Mouse (Mus musculus): ENCODE measurements around the gene Cdh13. TPM values are rescaled to one million over a fixed set of nuclear protein-coding genes. Genes with fewer than 3 reads are reported as not detected.

The Cdh13 gene
- total RNA-seq, 4 experiments from 2014 or later: 81.0 to 97.1 (median 86.4) TPM

DNA sequence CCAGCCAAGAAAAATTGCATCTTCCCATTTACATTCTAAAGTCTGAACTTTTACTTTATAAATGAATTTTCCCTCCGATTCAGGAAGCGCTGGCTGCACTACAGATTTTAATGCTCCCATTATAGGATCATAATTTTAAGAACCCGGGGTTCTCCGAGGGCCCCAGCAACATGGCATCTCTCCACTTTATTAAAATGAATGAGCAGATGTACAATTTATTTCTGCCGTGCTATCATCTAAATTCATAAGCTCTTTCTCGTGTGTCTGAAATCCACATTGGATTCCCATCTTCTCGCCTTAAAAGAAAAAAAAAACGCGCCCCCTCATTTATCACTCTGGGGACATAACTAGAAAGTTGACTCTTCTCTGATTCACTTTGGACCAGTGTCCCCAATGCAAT, 925.0 kb downstream of the Cdh13 start:
- no peak for DNase-seq (ENCODE audit: low spot score in 2 of 2)

DNA sequence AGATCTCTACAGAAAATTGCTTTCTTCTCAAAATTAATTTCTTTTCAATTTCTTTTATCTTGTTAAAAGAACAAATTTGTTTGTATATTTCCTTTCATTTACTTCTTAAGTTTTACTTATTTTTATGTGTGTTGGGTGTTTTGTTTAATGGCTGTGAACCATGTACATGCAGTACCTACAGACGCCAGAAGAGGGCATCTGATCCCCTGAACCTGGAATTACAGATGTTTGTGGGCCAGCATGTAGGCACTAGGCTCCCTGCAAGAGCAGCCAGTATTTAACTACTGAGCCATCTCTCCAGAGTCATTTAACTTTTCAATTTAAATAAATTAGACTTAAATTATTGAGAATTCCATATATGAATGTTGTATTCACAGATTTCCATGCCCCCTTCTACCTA, 941.0 kb downstream of the Cdh13 start:
- DNase-seq (ENCODE audit: low spot score in 2 of 2): no peak

- no peak for DNase-seq (ENCODE audit: low spot score in 2 of 2)
Observed at GRCm38 (mm10) chr8:119245181-119245580, 961.6 kb downstream of the Cdh13 start.

DNA sequence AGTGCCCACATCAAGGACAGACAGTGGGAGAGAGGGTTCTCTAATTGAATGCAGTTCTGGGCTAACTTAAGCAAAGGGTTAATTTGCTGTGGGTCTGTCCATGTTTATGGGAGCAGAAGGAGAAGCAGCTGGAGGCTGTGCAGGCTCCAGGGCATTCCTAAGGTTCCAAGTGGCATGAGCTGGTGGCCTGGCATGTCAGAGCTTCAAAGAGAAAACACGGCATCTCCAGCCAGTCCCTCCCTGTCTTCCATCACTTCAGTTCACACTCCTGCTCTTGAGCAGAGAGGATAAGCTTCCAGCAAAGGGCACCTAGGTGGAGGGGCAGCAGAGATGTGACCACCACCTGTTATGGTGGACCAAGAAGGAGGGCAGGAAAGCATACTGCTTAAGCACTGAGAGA, 962.1 kb downstream of the Cdh13 start:
- DNase-seq (ENCODE audit: low spot score in 2 of 2): no peak

GRCm38 (mm10) chr8:119254358-119254757, 970.8 kb downstream of the Cdh13 start:
- DNase-seq (ENCODE audit: low spot score in 2 of 2): no peak

DNA sequence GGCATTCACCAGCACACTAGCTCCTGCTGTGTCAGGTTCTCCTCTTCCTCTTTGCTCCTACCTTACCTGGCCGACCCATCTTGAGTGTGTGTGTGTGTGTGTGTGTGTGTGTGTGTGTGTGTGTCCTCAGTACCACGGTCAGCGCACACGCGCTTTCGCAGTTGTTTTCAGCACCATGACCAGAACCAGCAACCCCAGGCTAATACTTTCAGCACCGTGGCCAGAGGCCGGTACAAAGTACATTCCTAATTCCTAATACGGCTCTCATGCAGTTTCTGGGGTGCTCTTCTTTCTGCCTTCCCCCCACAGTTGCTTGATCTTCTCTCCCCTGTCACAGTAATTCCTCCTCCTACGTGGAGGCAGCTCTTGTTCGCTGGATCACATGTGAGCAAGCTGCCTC, 975.1 kb downstream of the Cdh13 start:
- DNase-seq (ENCODE audit: low spot score in 2 of 2): no peak

- DNase-seq (ENCODE audit: low spot score in 2 of 2): no peak
Observed at GRCm38 (mm10) chr8:119263750-119264149, 980.2 kb downstream of the Cdh13 start.

DNA sequence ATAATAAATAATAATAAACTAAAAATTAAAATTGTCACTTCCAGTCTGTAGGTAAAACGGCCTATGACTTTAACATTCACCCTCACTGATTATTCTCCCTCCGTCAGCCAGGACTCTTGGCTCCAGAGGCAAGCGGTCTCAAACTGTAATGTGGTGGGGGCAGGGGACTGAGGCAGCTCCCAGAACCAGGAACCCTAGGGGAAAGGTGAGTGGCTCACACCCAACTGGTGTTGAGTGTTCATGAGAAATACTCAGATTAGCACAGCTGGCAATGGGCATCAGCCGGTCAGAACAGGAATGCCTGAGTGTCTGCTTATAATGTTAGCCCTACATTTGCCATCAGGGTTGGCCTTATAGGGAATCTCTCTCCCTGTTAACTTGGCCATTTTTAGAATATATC, 982.8 kb downstream of the Cdh13 start:
- no peak for DNase-seq (ENCODE audit: low spot score in 2 of 2)

DNA sequence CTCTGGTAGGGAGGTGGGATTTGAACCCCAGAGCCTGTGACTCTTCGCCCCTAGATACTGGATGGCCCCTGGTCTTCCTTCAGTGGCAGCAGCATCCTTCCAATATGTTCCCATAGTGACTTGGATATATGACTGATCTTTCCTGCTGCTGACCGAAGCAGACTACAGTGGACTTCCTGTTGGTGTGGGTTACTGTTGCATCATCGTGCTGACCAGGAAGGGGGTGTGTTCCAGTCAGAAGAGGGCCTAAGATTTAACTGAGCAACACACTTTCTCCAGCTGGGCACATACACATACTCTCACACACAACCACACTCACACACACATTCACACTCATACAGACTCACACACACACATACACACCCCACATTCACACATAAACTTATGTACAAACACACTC, 986.0 kb downstream of the Cdh13 start:
- no peak for DNase-seq (ENCODE audit: low spot score in 2 of 2)

GRCm38 (mm10) chr8:119270371-119270770, 986.8 kb downstream of the Cdh13 start:
- DNase-seq (ENCODE audit: low spot score in 2 of 2): no peak

- DNase-seq (ENCODE audit: low spot score in 2 of 2): no peak
Observed at GRCm38 (mm10) chr8:119272891-119273290, 989.4 kb downstream of the Cdh13 start.

DNA sequence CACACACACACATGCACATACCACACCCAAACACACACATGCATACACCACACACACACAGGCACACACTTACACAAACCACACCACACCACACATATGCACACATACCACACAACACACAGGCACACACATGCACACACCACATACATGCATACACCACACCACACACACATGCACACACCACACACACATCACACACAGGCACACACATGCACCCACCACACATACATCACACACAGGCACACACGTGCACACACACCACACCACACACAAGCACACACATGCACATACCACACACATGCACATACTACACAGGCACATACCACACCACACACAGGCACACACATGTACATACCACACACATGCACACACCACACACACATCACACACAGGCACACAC, 991.9 kb downstream of the Cdh13 start:
- DNase-seq (ENCODE audit: low spot score in 2 of 2): no peak

- no peak for DNase-seq (ENCODE audit: low spot score in 2 of 2)
Observed at GRCm38 (mm10) chr8:119277047-119277451, 993.5 kb downstream of the Cdh13 start.

DNA sequence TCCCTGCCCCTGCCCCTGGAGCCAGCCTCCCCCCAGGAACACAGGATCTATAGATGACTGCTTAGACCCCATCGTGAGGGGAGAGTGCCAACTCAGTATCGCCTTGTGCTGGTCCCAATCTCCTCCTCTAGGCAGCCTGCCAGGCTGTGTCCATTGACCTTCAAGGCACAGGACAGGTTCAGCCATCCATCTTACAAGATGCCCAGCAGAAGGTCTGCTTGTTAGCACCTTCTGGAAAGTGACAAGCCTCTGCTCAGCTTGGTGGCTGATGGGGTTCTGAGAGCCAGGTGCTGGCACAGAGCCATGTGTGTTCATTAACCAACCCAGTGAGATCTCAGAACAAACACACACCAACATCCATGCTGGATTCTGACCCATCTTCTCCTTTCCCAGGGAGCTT, 998.2 kb downstream of the Cdh13 start:
- no peak for DNase-seq (ENCODE audit: low spot score in 2 of 2)

- no peak for DNase-seq (ENCODE audit: low spot score in 2 of 2)
Observed at GRCm38 (mm10) chr8:119284516-119284915, 1001.0 kb downstream of the Cdh13 start.

DNA sequence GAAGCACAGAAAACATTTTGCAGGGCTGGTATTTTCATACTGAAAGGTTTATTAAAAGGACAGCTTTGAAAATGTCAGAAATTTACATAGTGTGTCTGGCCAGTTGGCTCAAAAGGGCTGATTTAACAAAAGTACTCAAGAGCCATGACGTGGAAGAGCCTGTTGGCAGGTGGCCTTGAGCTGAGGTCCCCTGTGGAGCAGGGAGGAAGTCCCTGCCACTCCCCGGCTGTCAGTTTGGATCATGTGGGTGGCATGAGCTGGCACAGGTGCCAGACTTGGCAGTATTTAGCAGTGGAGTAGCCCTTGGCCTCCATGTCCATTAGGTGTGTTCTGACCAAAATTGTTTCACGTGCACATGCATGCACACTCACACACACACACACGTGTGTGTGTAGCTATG, 1001.4 kb downstream of the Cdh13 start:
- DNase-seq (ENCODE audit: low spot score in 2 of 2): no peak

- DNase-seq (ENCODE audit: low spot score in 2 of 2): no peak
Observed at GRCm38 (mm10) chr8:119295477-119295876, 1011.9 kb downstream of the Cdh13 start.

DNA sequence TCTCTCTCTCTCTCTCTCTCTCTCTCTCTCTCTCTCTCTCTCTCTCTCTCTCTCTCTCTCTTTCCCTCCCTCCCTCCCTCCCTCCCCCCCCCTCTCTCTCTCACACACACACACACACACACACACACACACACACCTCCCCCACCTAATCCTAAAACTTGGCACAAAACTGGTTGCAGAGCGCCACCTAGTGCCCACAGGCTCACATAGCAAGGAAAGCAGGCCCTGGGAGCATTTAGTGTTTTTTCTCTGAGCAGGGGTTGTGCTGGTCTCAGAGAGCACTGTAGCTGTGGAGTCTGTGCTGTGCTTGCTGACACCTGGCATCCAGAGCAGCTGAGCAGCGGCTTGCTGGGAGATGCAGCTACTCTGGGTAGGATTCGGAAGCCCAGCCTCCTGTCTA, 1014.2 kb downstream of the Cdh13 start:
- DNase-seq (ENCODE audit: low spot score in 2 of 2): peak in 1 of 2 experiments; percentile 30

DNA sequence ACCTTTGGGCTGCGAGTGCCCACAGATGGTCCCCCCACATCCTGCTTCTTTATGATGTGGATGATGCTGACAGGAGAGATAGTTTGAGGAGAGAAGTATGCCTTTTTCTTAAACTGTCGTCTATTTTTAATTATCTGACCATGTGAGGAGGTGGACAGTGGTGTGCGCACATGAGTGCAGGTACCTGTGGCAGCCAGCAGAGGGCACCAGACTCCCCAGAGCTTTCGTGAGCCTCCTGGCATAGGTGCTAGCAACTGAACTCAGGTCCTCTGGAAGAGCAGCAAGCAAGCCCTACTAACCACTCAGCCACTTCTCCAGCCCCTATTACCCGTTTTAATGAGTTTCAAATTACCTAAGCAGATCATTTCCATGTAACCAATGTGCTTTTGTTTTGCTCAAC, 1016.8 kb downstream of the Cdh13 start:
- DNase-seq (ENCODE audit: low spot score in 2 of 2): no peak

- peak in 1 of 2 experiments; percentile 31 for DNase-seq (ENCODE audit: low spot score in 2 of 2)
Observed at GRCm38 (mm10) chr8:119304196-119304595, 1020.7 kb downstream of the Cdh13 start.

DNA sequence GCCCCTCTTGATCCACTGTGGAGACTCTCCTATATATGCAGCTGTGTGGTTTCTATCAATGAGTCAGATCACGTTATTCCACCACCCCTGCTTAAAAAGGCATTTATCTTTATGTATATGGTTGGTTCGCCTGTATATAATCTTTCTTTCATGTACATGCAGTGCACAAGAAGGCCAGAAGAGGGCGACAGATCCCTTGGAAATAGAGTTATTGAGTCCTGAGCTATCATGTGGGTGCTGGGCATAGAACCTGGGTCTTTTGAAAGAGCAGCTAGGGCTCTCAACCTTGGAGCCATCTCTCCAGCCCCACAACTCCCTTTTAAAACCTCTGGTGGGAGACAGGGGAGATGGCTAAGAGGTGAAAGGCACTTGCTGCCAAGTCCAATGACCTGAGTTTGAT, 1027.9 kb downstream of the Cdh13 start:
- DNase-seq (ENCODE audit: low spot score in 2 of 2): no peak

DNA sequence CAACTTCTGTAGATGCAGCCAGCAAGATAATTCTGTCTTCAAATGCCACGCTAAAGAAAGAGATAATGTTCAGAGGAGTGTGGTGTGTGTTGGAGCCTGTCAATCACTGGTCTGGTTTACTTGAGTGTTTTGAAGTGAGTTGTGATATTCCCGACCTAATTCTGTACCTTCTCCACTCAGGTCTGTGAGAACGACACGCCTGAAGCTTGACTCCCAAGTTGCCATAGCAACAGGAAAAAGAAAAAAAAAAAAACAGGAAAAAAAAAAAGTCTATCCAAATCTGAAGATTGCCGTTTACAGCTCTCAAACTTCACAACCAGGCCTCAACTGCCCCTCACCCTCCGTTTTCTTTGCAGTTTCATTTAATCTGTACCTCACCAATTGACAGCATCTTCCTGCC, 1039.7 kb downstream of the Cdh13 start:
- DNase-seq (ENCODE audit: low spot score in 2 of 2): no peak

DNA sequence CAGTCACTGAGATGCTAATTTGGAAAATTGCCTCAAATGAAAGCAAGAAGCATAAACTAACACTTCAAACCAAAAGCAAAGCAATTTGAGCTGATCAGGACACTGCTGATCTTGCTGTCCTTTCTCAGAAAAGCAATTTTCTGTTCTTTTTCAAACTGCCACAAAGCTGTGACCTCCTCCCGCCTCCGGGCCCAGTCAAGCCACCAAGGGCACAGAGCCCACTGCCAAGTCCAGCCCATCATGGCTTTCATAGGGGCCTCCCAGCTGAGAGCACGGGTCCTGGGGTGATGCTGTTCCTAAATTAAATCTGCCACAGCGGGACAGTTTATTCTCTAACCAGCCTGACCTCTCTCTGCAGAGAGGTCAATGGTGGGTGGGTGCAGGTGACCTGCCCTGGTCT, 1056.0 kb downstream of the Cdh13 start:
- no peak for DNase-seq (ENCODE audit: low spot score in 2 of 2)

DNA sequence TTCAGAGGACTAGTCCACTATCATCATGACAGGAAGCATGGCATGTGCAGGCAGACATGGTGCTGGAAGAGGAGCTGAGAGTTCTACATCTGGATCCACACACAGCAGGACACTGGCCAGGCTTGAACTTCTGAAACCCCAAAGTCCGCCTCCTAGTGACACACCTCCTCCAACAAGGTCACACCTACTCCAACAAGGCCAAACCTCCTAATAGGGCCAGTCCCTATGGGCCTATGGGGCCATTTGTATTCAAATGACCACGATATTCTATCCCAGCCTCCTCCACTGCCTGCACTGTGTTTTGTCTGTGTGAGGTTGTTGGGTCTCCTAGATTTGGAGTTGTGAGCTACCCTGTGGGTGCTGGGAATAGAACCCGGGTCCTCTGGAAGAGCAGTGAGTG, 1060.1 kb downstream of the Cdh13 start:
- DNase-seq (ENCODE audit: low spot score in 2 of 2): no peak
